Mouse (Mus musculus) left cerebral cortex, postnatal 14 days (tissue): ENCODE data around the gene Tjap1. TPM values are rescaled to one million over a fixed set of nuclear protein-coding genes. Genes with fewer than 3 reads are reported as not detected.
A peak's percentile ranks its signal among the peaks of the same experiment; 100 is the strongest.

ENCODE experiments used
- DNase-seq, 2 experiments: peaks; one replicate each; pipeline ENCODE4 v3.0.0; 2021 to 2022; ENCODE audit warnings: low spot score in 2 of 2, mixed read lengths in 1 of 2
- intact Hi-C: fragments of 180-260 bp; cut with DNase I; formaldehyde crosslinking; loops from one replicate; pipeline ENCODE4 v1.15.1; 2025
- long read RNA-seq, 2 experiments: library from polyadenylated mRNA; stranded (forward); transcript quantifications; one replicate each; pipeline ENCODE4 v2.0.0; 2021
- total RNA-seq, 2 experiments: library from RNA; stranded (reverse); gene quantifications; 2 replicates each; pipeline ENCODE4 v1.2.3; 2021

Gene Tjap1
- total RNA-seq, result 10 to 100 TPM; 39.1 to 44.9 TPM
- long read RNA-seq, experiment 1, partial matches to known transcripts, result 0 of 18 reads
- long read RNA-seq, experiment 1, other reads (novel, unspliced or antisense), result 18 of 18 reads
- long read RNA-seq, experiment 2, partial matches to known transcripts, result 9 of 33 reads
- long read RNA-seq, experiment 2, other reads (novel, unspliced or antisense), result 21 of 33 reads

- intact Hi-C loops, result no loop called here
These were observed at the start of gene Tjap1 for GRCm38 (mm10) chr17:46282483-46283123. Gene Tjap1, minus strand, starts transcription at chr17:46283026.

DNA sequence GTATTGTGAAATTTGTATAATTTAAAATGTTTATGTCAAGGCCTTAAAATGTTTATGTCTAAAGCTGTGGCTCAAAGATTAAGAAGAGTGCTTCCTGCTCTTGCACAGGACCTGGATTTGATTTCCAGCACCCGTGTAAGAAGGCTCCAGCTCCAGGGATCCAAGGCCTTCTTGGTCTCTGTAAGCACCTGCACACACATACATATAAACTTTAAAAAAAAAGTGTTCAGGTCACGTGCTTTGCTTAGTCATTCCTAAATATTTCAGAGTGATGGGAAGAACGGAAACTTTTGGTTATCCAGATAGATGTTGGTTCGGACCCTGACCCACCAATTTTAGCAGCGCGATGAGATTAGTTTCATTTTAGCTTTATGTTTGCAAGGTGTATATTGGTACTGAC, 45.9 kb upstream of the Tjap1 start:
- no peak for DNase-seq
- intact Hi-C loops, result loop anchor here (5.0 kb wide), 1 partner anchor 54 kb away; the partner anchor contains the start of gene Zfp318

More at GRCm38 (mm10) chr17:46282483-46283123, at the start of gene Tjap1:
- peak; percentile 64 to 86 for DNase-seq

DNA sequence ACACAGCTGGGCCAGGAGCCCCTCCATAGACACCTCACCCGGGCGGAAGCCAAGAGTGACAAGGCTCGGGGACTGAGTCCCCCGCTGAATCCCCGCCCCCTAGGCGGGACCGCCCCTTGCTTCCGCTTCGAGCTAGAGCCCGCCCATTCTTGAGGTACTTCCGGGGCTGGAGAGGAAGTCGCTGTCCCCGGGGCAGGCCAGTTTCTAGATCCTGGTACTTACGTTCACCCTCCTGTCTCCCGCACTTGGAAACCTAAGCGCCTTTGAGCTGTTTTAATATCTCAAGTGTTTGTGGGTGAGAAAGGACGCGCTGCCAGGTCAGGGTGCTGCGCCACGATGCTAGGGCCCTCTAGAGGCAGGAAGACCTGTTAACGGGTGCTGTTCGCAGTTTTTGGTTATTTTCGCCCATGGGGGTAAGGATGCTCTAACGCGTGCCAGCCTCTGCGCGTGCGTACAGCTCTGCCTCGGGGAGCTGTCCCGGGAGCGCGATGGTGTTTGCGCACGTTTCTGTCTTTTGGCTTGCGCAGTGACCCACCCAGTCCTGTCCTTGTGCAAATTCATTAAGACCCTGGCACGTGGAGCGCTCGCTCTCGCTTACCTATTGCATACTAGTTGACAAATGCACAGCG, 45.2 kb upstream of the Tjap1 start, which contains the start of gene Abcc10:
TSS of gene Abcc10 (minus strand) at position 447 of the 629 bp plus-strand sequence.
- intact Hi-C loops, result loop anchor here (5.0 kb wide), 1 partner anchor 54 kb away; the partner anchor contains the start of gene Zfp318
- DNase-seq, result peak; percentile 92

DNA sequence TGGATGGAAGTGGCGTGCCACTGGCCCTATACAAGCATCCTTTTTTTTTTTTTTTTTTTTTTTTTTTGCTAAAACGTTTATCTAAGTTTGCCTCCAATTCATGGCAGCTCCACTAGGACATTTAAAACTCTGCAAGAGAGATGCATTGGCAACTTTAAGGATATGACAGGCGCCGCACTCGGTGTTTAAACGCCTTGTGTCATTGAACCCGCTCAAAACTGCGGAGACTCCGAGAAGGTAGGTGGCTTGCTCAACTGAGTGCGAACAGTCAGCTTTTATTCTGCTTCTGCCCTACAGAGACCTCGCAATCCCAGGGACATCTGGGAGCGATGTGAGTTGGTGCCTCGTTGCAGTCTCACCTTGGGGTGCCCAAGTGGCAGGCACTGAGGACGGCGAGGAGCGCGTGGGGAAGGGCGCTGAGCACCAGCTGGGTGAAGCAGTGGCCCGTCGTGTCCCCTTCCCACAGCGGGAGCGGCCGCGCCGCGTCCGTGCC, 44.6 kb upstream of the Tjap1 start:
- peak in 1 of 2 experiments; percentile 25 for DNase-seq
- intact Hi-C loops, result loop anchor here (5.0 kb wide), 1 partner anchor 55 kb away; the partner anchor contains the start of gene Zfp318

DNA sequence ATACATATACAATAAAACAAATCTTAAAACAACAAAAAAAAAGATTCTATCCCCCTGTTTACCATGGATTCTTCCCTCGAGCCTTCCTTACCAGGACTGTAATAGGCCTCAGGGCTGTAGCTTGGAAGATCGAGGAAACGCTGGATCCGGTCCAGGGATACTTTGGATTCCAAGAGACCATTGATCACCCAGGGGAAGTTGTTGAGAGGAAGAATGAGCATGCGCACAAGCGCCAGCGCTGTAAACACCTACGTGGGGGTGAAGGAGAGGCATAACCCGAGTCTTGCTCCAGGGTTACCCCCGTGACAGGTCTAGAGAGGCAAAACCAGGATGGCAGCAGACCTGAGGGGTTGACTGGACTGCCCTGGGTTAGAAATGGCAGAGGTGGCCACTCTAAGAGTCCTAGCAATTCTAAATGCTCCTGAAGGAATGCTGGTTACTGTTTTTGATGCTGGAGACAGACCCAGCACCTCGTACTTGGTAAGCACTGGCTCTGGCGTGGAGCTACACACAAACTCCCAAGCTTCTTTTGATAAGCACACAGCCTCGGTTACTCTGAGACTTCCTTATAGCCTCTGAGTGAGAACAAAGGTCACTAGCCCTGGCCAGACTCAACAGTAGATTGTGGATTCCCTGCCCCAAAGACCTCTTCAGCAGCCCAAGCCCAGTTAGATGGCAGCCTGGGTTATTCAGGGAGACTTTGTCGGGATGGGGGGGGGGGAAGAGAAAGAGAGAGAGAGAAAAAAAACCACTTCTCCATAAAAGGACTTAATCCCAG, 39.4 kb upstream of the Tjap1 start:
- no peak for DNase-seq
- intact Hi-C loops, result no loop called here

DNA sequence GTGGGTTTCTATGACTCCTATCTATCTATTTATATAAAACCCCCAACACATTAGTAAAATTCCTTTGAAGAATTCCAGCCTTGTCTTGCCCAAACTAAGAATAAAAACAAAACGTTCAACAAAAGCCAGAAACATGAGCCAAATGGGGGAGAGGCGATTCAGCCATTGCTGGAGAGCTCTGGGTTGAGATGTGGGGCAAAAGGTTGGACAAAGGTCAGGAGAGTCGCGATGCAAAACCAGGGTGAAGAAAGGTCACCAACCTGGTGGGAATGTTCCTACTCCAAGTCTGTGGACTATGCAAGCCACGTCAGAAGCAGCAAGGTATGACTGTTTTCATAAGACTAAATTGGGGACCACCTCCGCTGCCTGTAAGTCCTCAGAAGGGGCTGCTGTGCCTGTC, 37.7 kb upstream of the Tjap1 start:
- intact Hi-C loops, result no loop called here
- no peak for DNase-seq

DNA sequence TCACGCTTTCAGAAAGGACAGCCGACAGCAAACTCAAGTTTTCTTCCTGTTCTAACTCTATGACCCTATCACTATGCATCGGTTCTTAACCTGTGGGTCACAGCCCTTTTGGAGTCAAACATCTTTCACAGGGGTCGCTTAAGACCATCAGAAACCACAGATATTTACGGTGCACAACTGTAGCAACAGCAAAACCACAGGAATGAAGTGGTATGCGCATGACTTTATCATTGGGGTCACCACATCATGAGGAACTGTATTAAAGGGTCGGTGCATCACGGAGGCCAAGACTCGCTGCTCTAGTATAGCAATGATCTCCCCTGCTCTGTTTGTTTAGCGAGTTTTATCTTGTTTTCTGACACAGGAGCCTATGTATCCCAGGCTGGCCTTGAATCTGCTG, 33.0 kb upstream of the Tjap1 start:
- intact Hi-C loops, result no loop called here
- no peak for DNase-seq

- intact Hi-C loops, result no loop called here
- DNase-seq, result no peak
These were observed 30.4 kb upstream of the Tjap1 start for GRCm38 (mm10) chr17:46313135-46313715.

DNA sequence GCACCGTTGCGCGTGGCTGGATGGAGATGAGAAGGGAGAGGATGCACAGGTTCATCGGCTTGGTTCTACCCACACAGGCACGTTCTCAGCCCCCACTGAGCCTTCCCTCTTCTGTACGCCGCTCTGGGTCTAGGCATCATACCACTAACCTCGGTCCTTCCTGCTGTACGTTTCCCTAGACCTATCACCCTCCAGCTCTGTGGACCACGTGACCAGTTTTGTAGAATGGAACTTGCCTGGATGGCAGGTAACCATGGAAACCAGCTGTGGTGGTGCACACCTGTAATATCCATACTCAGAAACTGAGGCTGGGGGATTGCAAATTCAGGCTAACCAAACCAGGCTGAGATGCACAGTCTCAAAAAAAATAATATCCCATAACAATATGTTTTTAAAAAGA, 27.7 kb upstream of the Tjap1 start:
- intact Hi-C loops, result no loop called here
- DNase-seq, result no peak

DNA sequence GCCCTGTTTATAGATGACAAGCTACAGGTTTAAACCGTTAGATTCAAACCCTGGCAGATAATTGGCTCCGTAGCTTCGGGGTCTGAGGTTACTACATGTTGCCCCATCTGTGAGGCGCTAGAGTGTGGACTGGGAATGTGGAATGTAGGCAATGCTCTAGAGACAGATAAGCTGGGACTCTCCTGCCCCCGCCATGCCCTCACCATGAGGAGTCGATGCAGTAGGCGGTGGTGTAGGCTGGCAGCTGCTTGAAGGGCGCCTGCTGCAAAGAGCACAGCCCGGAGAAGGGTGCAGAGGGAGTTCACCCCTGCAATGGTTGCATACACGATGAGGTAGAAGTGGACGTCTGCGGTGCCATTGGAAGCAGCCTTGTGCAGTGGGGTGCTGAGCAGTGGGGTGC, 27.0 kb upstream of the Tjap1 start:
- DNase-seq, result no peak
- intact Hi-C loops, result no loop called here

DNA sequence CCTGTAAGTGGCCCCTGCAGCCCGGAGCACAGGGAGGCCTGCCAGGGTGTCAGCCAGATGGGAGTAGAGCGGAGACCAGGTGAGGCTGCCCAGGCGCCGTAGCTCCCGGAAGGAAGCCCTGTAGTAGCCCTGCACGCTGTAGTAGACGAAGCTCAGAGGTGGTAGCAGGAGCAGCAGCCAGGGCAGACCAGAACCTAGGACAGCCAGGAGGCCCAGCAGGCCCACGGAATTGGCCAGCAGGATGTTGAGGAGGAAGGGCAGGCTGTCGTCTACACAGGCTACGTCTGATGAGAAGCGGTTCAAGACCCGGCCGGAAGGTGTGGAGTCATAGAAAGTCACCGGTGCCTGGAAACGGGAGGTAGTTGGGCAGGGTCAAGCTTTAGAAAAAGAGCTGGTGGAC, 24.1 kb upstream of the Tjap1 start:
- no peak for DNase-seq
- intact Hi-C loops, result no loop called here

- intact Hi-C loops, result no loop called here
- DNase-seq, result no peak
These were observed 21.4 kb upstream of the Tjap1 start for GRCm38 (mm10) chr17:46304184-46304583.

GRCm38 (mm10) chr17:46301892-46302291, 19.1 kb upstream of the Tjap1 start:
- DNase-seq, result no peak
- intact Hi-C loops, result no loop called here

GRCm38 (mm10) chr17:46298220-46298913, 15.5 kb upstream of the Tjap1 start:
- DNase-seq, result peak; percentile 85 to 86
- intact Hi-C loops, result loop anchor here (2.0 kb wide), 1 partner anchor 32 kb away; no protein-coding TSS in a partner anchor

DNA sequence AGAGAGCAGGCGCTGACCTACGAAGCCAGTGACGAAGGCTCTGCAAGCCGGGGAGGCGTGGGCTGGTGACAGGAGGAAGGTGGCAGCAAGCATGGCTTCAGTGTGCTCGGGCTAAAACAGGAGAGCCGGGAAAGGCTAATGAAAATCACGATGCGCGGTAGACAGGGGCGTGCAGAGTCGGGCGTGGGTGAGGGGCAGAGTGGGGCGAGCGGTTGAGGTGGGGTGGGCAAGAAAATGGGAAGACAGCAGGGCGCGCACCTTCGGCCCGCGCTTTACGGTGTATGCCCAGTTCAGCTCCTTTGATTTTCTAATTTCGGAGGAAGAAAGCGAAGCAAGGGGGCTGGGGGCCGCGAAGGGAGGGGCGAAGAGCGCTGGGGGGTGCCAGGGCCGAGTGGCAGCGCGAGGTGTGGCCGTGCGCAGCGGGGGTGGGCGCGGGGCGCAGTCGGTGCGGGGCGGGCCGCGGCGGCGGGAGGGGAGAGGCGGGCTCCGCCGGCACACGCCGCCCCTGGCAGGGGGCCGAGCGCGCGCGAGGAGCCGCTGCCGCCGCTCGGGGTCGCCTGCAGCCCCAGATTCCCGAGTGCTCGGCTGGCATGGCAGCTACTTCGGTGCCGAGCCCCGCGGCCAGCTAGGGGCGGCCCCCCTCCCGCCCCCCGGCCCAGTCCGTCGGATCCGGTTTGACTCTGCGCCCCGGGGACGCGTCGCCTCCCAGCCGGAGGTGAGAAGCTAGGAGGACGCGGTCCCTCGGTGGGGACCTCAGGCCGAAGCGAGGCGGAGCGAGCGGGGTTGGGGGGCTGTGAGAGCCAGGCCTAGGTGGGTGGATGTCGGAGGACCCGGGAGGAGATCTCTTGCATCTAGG, 14.8 kb upstream of the Tjap1 start, which contains the start of gene Dlk2:
TSS of gene Dlk2 (plus strand) at position 58 of the 856 bp plus-strand sequence.
- DNase-seq, result peak; percentile 61 to 65
- intact Hi-C loops, result loop anchor here (2.0 kb wide), 1 partner anchor 31 kb away; no protein-coding TSS in a partner anchor

DNA sequence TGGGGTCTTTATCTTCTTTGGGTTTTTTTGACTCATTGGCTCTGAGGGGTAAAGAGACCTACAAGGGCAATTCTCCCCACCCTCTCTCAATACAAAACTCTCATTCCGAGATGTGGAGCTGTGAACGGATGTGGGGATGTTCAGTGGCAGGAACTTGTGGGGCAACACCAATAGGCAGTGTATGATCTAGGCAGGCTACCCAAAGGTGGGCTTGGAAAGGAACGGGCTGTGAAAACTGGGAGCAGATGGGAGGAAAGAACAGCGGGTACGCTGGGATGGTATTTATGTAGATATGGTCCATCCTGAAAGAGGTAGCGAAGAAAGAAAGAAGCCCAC, 14.2 kb upstream of the Tjap1 start:
- intact Hi-C loops, result no loop called here

GRCm38 (mm10) chr17:46296601-46297000, 13.8 kb upstream of the Tjap1 start:
- no peak for DNase-seq
- intact Hi-C loops, result no loop called here

More for the DNA sequence above, 14.2 kb upstream of the Tjap1 start:
- DNase-seq, result no peak

GRCm38 (mm10) chr17:46287678-46288095, 4.9 kb upstream of the Tjap1 start:
- no peak for DNase-seq

More at GRCm38 (mm10) chr17:46287678-46288095, 4.9 kb upstream of the Tjap1 start:
- intact Hi-C loops, result no loop called here
